Mouse (Mus musculus) thymus, postnatal 0 days (tissue): Measurements from ENCODE around the gene Btg1. TPM values are rescaled to one million over a fixed set of nuclear protein-coding genes. Genes with fewer than 3 reads are reported as not detected.
A peak's percentile ranks its signal among the peaks of the same experiment; 100 is the strongest.

Source experiments
- DNase-seq: peaks from one replicate; pipeline ENCODE4 v3.0.0-alpha.2; 2015; ENCODE audit warnings: low spot score
- polyA plus RNA-seq: library from polyadenylated mRNA; unstranded; fragments of >200 nt; fragmentation: Nextera tagmentation; extraction: Ambion mirVana; gene quantifications from 2 replicates; pipeline ENCODE4 v1.2.1, GENCODE M21; 2015

Btg1 gene
- polyA plus RNA-seq, 1 experiment from 2014 or later = 139 TPM

DNA sequence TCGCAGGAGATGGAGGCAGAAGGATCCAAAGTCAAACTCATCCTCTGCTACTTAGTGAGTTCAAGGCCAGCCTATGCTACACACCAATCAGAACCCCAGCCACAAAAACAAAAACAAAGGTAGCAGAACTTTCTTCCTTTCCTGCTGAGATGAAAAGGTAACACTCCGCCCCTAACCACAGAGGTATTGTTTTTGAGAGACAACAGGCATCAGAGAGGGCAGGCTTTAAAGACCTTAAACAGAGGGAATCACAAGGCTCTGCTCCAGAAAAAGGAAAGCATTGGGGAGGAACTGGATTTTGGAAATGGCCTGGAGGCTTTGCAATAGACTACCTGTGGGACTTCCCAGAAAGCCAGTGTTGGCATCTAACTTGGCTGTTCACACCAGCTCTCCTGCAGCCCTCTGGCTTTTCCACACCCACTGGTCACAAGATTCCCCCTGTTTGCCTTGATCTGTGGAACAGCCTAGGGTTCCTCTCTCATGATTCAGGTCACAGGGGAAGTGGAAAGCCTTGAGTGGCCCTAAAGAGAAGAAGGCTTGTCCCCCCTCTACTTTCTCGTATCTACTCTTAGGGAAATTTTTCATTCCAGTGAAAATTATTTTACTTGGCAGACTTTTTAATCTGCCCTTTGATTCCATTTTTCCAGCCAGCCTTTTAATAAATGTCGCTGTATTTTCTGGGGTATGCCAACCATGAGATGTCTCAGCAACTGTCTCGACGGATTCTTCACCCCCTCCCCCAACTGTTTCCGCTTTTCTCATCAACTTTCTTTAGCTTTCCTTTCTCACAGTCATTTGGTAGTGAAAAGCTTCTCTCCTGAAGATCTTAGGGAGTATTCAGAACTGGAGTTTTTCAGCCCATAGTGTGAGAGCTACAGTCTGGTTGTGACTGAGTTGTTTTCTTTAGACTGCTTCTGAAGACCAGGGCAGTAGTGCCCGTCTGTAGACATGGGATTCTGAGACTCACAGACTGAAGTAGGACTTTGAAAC lies 7.2 kb upstream of the Btg1 start:
- DNase-seq = no peak

DNA sequence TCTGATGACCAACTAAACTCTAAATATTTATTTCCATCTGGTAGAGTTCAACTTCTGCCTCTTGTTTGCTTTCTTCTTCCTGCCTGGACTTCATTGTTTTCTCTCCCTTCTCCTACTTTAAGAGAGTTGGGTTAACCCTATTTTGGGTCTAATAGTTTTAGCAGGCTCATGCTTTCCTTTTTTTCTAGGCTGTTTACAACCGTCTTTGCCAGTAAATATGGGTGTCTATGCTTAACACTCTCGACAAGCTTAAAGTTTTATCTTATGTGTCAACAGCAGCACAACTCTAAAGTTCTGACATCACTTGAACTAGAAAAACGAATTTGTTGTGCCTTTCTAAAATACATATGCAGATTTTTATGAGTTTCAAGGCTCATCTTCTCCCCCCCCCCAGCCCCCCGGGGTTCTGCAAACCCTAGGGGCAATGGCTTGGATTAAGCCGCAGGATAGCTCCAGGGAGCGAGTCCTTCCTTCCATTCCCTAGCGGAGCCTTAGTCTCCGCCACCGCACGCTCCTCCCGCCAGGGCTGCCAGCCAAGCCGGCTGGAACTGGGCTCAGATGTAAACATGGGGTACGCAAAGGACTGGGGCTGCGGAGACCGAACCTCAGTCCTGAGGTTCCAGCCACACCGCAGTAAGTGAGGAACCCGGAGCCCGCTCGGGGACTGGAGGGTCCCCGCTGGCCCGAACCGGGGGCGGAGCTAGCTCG lies 651 bp upstream of the Btg1 start:
- no peak for DNase-seq

DNA sequence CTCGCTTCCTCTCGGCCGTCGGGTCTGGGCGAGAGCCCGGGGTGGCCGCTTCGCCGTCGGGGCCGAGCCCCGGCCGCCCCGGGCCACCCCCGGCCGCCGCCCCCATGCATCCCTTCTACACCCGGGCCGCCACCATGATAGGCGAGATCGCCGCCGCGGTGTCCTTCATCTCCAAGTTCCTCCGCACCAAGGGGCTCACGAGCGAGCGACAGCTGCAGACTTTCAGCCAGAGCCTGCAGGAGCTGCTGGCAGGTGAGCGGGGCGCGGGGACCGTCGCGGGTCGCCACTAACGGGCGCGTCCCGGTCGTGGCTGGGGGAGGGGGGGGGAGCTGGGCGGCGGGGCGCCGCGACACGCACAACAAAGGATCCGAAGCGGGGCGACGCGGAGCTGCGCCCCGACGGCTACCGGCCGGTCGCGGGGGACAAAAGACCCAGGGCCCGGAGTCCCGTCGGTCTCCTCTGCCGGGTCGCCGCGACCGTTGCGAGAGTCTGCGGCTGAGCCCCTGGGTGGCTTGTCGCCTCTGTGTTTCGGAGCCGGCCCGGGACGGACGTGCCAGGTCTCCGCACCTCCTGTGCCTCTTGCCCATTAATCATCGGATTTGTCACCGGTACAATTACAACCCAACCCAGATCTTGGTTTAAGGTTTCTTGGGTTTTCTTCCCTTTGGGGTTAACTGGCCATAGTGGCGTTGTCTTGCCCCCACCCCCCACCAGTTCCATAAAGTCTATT lies 580 bp downstream of the Btg1 start:
- peak; percentile 72 for DNase-seq

DNA sequence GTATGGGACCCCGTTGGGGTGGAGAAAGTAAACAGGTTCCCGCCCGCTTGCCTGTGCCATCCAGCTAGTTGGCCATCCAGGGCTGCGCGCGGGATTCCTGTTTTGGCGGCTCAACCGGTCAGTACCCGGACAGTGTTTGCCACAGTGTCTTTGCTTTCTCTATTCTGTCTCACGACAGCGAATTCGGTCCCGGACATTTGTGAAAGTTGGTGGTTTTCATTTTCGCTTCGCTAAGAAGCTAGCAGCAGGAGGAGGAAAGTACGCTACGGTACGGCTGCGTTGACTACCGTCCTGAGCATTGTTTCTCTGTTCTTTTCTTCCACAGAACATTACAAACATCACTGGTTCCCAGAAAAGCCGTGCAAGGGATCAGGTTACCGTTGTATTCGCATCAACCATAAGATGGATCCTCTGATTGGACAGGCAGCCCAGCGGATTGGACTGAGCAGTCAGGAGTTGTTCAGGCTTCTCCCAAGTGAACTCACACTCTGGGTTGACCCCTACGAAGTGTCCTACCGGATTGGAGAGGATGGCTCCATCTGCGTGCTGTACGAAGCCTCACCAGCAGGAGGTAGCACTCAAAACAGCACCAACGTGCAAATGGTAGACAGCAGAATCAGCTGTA lies 1.3 kb downstream of the Btg1 start:
- DNase-seq = peak; percentile 73

DNA sequence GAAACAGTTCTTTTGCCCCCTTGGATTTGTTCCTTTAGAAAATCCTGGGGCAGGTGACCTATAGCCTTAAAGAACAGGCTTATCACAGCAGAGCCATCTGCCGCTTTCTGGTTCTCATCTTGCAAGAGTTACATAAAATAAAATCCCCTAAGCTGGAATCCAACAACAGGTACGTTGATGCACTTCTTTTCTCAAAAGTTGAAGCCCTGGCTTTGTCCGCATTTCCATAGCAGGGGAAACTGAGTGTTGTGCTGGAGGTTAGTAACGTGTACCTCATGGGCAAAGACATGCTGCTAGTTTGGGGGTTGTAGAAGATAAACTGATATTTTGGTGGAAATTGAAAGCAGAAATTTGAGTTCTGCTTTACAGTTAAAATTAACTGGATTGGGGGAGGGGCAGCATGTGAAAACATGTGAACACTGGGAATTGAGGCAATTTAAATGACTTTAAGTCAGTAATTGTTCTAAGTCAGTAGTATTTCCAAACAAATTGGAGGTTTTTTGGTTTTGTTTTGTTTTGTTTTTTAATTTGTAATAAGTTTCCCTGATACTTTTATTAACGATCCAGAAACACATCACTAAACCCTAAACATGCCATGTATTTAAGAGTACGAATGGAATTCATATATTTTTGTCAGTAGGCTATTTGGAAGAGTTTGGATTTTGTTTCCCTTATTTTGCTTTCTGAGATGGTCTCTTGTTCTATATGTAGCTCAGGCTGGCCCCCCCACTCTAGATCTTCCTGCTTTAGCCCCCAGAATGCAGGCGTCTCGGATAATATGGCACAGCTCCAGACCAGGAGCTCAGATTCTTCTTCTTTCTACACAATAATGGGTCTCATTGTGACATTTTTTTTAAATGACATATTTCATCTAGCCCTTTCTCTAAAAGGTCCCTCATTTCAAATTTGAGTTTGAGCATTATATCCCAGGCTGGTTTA lies 3.4 kb downstream of the Btg1 start:
- peak; percentile 35 for DNase-seq

DNA sequence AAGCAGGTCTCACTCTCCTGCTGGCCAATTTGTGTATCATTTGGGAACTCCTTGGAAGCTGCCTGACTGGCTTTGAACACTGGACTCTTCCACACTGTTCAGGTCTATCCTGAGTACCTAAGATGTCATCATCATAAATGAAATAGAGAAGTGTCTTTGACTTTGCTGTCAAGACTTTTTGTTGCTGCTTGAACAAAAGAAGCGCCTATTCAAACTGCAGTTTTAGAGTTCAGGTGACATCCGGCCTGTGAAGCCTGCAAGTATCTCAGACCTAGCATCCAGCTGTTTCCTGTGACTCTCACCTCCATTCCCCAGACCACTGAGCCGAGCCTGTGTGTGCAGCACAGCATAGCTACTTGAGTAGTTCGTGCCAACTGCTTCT lies 4.1 kb downstream of the Btg1 start:
- peak; percentile 89 for DNase-seq

DNA sequence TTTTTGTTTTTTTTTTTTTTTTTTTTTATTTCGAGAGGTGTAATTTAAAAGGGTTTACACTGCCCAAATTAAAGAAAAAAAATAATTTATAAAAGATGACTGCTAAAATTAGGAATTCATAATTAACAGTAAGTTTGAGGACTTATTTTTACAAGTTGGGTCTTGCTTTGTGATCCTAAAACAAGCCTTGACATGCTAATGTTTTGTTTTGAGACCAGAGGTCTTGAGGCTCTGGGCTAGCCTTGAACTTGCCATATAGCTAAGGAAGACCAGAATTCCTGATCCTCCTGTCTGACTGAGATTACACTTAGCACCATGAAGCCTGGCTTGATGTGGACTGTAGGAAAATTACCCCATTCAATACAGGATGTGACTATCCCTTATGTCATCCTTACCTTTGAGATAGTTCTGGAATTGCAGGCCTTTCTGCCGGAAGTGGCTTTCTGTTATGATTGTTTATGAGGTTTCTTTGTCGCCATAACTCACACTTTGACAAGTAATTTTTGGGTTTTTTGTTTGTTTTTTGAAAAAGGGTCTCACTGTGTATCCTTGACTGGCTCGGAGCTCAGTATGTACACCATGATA lies 4.6 kb downstream of the Btg1 start:
- no peak for DNase-seq

DNA sequence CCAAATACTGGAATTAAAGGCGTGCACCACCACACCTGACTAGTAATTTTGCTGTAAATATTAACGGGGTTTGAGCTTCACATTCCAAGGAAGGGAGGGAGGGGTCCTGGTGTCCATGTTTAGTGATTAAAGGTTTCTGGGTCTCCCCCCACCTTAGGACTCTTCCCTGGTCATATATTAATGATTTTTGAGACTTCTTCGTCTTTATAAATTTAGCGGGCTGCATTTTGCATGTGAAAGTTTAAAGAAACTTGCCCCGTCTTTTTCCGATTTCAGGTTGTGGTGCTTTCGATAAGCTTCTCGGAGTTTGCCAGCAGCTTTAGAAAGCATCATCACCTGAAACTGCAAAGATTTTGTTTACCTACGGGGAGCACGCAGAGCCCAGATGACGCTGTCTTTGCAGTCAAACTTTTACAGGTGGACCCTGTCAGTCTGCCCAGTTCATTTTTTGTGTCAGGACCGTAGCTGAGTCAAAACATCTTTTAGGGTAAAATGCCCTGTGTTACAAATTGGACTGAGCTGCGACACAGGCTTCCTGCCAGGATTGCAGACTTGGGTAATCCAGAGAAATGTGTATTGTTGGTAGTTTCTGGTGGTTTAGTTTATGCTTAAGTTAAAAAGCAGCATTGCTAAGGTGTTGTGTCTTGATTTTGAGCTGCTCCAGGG lies 5.3 kb downstream of the Btg1 start:
- DNase-seq = no peak

DNA sequence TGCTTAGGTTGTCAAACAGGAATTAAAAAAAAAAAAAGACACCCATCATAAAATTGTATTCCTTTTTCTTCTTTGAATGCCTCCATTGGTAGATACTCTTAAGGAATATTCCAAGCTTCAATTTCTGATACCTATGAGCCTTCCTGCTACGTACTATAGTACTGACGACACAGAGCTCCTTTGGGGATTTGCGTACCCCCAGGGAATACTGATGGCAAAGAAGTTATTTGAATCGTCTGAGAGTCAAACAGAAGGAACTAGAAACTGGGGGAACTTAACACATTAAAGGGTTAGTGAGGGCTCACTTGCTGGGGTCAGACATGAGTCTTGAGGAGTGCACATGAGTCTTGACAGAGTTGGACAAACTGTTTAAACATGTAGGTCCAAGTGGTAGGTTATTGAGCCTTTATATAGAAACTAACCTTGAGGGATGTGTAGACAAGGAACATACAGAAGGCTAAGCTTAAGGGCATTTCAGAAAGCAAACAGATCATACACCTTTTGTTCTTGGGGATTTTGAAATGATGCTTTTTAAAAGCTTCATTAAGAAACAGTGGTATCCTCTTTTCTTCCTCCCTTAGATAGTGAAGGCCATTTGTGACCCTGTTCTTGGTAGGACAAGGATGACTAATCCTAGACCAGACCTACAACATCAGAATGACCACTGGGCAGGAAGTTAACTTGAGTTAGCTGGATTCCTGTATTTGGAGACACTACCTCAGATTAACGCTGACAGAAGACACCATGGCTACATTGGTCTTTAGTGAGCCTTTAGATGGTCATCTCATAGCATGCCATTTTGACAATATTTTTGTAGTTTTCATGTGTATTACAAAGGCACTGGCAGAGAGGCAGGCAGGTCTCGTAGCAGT lies 6.2 kb downstream of the Btg1 start:
- DNase-seq = no peak

DNA sequence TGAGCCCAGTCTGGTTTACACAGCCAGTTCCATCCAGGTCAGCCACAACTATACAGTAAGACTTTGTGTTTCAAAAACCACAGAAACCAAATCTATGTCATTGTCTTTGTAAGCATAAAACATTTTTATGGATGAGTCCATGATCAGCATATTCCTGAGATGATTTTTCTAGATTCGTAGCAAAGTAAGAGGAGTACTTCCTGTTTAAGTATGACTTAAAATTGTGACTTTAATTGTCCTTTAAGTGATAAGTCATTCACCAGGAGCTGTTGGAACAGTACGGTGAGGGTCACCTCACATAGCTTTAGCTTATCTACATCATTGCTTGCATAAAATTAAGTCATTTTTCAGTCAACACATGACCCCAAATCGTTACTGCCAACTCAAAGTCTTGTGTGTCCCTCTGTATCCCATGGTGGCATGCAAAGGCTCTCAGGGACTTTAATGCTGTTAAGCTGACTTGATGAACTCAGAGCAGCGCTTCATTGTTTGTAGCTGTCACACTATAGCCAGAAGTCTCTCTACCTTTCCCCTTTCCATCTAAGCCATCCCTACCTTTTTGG lies 6.9 kb downstream of the Btg1 start:
- no peak for DNase-seq

DNA sequence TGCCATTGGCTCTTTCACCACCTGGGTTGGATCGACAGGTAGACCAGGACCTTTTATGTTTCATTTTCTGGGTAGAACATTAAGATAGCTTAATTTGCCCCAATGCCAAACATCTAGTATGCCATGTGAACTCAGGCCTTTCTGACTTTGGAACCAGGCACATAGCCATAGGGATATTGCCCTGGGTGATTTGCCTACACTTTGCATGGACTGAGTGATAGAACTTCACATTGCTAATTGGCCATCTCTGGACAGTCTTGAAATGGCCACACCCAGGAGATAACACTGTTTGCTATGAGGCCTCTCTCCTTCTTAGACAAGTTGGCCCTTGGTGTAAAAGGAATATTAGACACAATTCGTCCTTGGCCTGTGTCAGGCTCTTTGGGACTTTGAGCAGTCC lies 7.6 kb downstream of the Btg1 start:
- no peak for DNase-seq

DNA sequence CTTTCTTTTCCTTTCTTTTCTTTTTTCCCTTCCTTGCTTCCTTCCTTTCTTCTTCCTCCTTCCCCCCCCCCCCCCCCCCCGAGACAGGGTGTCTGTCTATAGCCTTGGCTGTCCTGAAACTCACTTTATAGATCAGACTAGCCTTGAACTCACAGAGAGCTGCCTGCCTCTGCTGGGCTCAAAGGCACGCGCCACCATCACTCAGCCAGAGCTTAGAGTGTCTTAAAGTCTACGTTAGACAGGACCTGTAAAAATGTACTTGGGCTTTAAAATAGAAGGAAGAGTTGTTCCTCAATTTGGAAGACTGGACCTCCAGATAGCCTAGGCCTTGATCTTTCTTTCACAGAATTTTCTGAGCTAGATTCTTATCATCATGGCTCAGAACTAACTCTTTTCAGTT lies 8.3 kb downstream of the Btg1 start:
- DNase-seq = no peak

DNA sequence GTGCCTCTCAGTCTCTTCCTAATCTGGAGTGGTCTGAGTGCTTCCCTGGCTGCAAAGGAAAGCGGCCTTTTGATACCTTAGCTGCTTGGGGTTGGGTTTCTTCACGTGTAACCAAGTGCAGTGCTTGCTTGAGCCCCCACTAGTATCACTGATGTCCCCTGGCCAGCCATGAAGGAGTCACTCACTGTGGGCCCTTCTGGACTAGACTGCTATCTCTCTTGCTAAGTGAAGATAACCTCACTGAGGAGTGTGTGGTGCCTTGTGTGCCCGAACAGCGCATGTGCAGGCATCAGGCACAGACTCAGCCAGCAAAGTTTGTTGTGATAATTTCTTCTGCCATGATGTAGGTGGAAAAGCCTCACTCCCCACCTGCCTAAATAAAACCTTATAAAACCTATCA lies 8.9 kb downstream of the Btg1 start:
- no peak for DNase-seq

DNA sequence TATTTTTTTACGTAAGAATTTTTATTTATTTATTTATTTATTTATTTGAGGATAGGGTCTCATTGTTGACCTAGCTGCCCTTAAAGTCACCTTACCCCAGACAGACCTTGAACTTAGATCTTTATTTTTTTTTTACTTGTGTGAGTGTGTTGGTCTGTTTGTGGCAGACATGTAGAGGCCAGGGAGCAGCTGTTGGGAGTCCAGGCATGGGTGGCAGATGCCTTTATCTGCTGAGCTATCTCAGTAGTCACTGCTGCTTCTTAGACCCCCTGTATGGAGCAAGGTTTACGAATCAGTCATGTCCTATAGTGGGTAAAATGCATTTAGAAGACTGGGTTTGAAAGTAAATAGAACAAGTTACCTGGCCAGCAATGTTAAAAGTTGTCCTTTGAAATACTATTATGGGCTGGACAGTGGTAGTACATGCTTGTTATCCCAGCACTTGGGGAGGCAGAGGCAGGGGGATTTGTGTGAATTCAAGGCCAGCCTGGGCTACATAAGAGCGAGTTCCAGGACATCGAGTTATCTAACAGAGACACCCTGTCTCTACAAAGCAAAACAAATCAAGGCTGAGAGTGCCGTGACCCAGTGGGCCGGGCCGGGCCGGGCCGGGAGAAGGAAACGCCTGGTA lies 9.4 kb downstream of the Btg1 start:
- DNase-seq = no peak

DNA sequence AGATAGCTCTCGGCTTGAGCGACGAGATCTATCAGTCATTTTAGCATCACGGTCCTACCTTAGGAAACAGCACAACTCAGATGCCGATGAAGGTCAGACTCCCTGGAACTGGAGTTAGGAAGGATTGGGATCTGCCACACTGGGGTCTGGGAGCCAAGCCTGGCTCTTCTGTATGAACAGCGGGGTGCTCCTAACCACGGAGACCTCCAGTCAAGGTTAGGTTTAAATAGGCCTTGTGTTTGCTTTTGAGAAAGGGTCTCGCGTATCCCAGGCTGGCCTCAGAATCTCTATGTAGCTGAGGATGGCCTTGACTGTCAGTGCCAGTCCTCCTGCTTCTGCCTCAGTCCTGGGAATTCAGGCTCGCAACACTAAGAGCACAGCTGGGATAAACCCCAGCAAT lies 10.5 kb downstream of the Btg1 start:
- no peak for DNase-seq

DNA sequence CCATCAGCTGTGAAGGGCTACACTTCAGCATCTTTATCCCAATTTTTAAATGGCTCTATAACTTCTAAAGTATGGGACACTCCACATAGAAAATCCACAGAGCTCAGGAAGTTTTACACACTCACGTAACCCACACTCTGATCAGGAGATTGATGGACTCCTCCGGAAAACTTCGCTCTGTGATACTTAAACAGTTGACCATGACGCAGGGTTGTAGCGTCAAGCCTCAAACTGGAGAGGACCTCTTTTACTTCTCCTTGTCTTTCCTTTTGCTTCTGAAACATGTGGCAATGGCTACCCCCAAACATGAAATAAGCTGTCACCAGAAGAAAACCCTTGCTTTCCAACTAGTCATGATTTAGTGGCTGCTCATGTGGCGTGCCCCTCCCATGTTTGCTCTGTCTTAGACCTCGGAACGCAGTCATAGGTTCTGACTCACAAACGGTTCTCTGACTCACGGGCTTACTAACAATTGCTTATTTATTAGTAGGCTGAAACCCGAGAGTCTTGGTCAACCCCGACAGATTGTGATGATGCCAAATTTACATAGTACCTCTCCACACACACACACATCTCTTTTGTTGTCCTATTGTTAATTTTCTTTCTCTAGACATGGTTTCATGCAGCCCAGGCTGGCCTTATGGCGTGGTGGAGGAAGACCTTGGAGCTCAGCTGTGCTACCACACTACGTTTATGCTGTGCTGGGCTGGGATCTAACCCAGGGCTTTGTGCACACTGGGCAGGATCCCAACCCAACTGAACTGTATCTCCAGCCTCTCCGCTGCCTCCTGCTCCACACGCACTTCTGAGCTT lies 11.5 kb downstream of the Btg1 start:
- no peak for DNase-seq

DNA sequence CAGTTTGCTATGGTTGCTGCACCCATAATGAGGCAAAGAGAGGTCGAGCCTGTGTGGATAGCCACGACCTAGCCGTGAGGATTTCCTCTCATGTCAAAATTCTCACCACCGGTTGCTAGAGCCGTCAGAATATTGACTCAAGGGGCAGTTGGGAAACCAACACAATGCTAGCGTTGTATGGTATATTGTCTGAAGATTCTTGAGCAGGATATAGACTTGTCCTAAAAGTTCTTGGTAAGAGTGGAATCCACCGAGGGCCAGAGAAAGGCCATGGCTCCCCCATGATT lies 12.1 kb downstream of the Btg1 start:
- DNase-seq = no peak
